Mouse (Mus musculus) bone marrow macrophage, adult 2 months (primary cell): Measurements from ENCODE around the gene Prlh. TPM values are rescaled to one million over a fixed set of nuclear protein-coding genes. Genes with fewer than 3 reads are reported as not detected.
A peak's percentile ranks its signal among the peaks of the same experiment; 100 is the strongest.

Source experiments
- H3K27ac ChIP-seq: 2 replicates; pipeline ENCODE4 v1.5.1; 2012; ENCODE audit warnings: low read depth, low read length; ENCODE audit not compliant: insufficient read depth
- H3K4me1 ChIP-seq: 2 replicates; pipeline ENCODE4 v1.6.1; 2012; ENCODE audit warnings: low read length; ENCODE audit not compliant: control insufficient read depth, insufficient read depth
- H3K4me3 ChIP-seq: 2 replicates; pipeline ENCODE4 v1.5.1; 2012; ENCODE audit warnings: mild to moderate bottlenecking, low read length, moderate library complexity; ENCODE audit not compliant: insufficient read depth
- CTCF ChIP-seq: IDR thresholded peaks from 2 replicates; pipeline ENCODE4 v1.5.1; 2012; ENCODE audit warnings: low read depth, mild to moderate bottlenecking, low read length, moderate library complexity
- POLR2A ChIP-seq: IDR thresholded peaks from 2 replicates; pipeline ENCODE4 v1.6.1; 2012; ENCODE audit warnings: mild to moderate bottlenecking, low read depth, low read length, borderline replicate concordance
- polyA plus RNA-seq: library from polyadenylated mRNA; stranded (reverse); fragments of >200 nt; gene quantifications from 2 replicates; pipeline ENCODE4 v1.2.4, GENCODE M21; 2012; ENCODE audit not compliant: missing spikeins, insufficient read depth, insufficient read length

The Prlh gene
- polyA plus RNA-seq, 1 experiment, result not detected

DNA sequence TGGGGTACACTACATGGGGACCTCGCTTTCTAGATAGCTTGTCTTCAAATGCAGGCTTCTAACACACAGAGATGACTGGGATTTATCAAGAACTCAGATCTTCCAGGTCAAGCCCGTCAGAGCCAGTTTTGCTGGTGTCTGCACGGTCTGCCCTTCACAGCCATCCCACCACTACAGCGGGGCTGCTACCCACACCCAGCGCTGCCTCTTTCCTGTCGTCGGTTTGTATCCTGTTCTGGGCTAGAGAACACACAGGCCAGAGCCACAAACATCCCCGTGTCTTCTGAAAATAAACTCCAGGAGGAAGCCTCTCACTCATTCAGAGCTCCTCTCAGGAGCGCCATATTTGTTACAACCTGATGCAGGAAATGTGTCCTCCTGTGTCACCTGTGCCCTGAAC lies 3.6 kb upstream of the Prlh start:
- no peak overlapping the region for H3K4me3 ChIP-seq
- H3K27ac ChIP-seq, result no peak overlapping the region
- no peaks in the 10 kb centered on the region for H3K4me1 ChIP-seq
- TF ChIP-seq POLR2A (no peak), CTCF (no peak)

GRCm38 (mm10) chr1:90951670-90952069 lies 1.2 kb upstream of the Prlh start:
- no peak for TF ChIP-seq CTCF
- H3K27ac ChIP-seq, result no peak overlapping the region
- H3K4me1 ChIP-seq, result no peaks in the 10 kb centered on the region
- H3K4me3 ChIP-seq, result no peak overlapping the region

GRCm38 (mm10) chr1:90953688-90954087 lies 780 bp downstream of the Prlh start:
- Histone ChIP-seq H3K4me1 (no peaks in the 10 kb centered on the region), H3K4me3 (no peak overlapping the region), H3K27ac (no peak overlapping the region)
- TF ChIP-seq CTCF (no peak), POLR2A (no peak)

- Histone ChIP-seq H3K4me3 (no peak overlapping the region), H3K4me1 (no peaks in the 10 kb centered on the region), H3K27ac (no peak overlapping the region)
- peak; percentile 58 for TF ChIP-seq CTCF
- no peak for TF ChIP-seq POLR2A
Observed at GRCm38 (mm10) chr1:90956245-90957096, 3.6 kb downstream of the Prlh start.

DNA sequence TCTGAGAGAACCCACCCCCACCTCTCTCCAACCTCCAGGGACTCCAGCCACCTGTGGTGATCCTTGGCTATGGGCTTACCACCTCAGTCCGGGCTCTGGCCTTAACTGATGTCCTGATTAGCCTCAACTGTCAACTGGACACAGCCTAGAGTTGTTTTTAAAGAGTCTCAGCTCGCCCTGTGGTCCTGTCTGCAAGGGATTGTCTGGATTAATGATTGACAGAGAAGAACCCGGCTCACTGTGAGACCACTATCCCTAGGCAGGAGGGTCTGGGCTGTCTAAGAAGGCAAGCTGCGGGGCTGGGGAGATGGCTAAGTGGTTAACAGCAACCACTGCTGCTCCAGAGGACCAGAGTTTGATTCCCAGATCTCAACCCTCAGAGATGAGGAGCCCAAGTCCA lies 9.6 kb downstream of the Prlh start:
- TF ChIP-seq CTCF (no peak), POLR2A (no peak)
- H3K27ac ChIP-seq, result no peak overlapping the region
- H3K4me1 ChIP-seq, result no peaks in the 10 kb centered on the region
- H3K4me3 ChIP-seq, result no peak overlapping the region

GRCm38 (mm10) chr1:90962994-90963393 lies 10.1 kb downstream of the Prlh start:
- Histone ChIP-seq H3K4me1 (no peaks in the 10 kb centered on the region), H3K27ac (no peak overlapping the region), H3K4me3 (no peak overlapping the region)
- TF ChIP-seq CTCF (no peak), POLR2A (no peak)

DNA sequence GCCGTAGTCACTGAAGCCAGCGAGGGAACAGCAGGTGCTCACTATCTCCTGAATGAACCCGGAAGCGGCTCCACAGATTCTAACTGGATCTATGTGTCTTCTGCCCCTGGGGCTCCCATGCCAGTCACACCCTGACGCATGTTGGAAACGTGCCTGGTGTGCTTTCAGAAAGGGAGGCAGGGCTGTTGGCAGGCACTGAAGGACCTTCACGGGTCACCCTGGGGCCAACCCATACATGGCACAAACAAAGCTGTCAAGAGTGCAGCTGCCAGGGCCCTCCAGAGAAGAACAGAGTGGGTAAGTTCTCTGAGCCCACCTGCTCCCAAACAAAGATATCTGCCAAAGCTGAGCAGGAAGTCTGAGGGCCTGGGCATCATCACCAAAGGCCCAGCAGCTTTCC lies 14.7 kb downstream of the Prlh start:
- TF ChIP-seq POLR2A, result no peak

DNA sequence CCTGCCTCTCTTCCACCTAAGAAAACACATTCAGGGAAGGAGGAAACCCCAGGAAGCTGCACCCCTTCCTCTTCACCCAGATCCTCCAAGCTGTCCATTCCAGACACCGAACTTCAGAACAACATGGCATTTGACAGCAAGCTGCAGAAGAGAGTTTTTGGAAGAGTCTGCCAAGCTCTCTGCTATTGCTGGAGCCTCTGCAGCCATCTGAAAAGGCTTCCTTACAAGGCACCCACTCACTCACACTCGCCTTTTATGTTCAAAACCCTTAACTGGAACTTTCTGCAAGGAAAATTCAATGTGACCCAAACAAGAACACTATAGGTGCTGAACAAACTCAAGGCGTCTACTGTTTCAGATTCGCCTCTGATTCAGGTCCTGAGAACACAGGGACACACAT lies 15.7 kb downstream of the Prlh start:
- H3K4me3 ChIP-seq, result no peak overlapping the region
- no peak overlapping the region for H3K27ac ChIP-seq
- H3K4me1 ChIP-seq, result peaks cover 3% of the 10 kb centered on the region
- TF ChIP-seq CTCF (no peak), POLR2A (no peak)

More for the DNA sequence above, 14.7 kb downstream of the Prlh start:
- H3K27ac ChIP-seq, result no peak overlapping the region
- H3K4me3 ChIP-seq, result no peak overlapping the region
- H3K4me1 ChIP-seq, result no peaks in the 10 kb centered on the region

- H3K4me1 ChIP-seq, result peaks cover 10% of the 10 kb centered on the region
- H3K27ac ChIP-seq, result no peak within 1 kb of the TSS
- no peak within 1 kb of the TSS for H3K4me3 ChIP-seq
- TF ChIP-seq POLR2A (no peak), CTCF (no peak)
Observed at GRCm38 (mm10) chr1:90969347-90969784, 16.5 kb downstream of the Prlh start, which contains the start of gene Rab17. Gene Rab17 (minus strand): TSS chr1:90969661.

GRCm38 (mm10) chr1:90969881-90970390 lies 17.0 kb downstream of the Prlh start:
- peaks cover 15% of the 10 kb centered on the region for H3K4me1 ChIP-seq
- H3K4me3 ChIP-seq, result no peak overlapping the region
- TF ChIP-seq POLR2A, result no peak
- TF ChIP-seq CTCF, result no peak

More at GRCm38 (mm10) chr1:90969881-90970390, 17.0 kb downstream of the Prlh start:
- H3K27ac ChIP-seq, result no peak overlapping the region
